Mouse (Mus musculus) bone marrow, adult 2 months (tissue): ENCODE data around the gene Mindy3.

Source experiments
- CTCF ChIP-seq: fragments of 200-500 bp; IDR thresholded peaks from 2 replicates; pipeline ENCODE4 v1.5.1; 2011; ENCODE audit warnings: low read length, control low read depth; ENCODE audit not compliant: control insufficient read depth, insufficient read depth
- POLR2A ChIP-seq: fragments of 200-500 bp; IDR thresholded peaks from 2 replicates; pipeline ENCODE4 v1.6.1; 2011; ENCODE audit warnings: low read depth, mild to moderate bottlenecking, control low read depth, low read length, borderline replicate concordance; ENCODE audit not compliant: control insufficient read depth

DNA sequence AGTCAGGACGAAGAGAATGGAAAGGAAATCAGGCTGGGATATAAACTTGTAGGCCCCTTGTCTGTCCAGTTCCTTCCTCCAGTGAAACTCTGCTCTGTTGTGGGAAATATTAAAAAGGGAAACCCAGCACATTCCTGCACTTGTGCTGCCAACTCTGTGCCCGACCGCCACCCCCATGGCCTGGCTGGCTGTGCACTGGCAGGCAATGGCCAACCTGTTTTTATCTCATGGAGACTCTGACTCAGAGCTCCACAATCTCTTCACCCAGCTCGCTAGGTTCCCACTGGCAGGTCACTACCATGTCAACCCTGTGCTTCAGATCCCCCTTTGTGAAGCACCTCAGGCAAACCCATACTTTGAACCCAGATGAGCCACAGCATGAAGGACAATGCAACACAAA is 98.4 kb downstream of the Mindy3 start:
- TF ChIP-seq CTCF: no peak
- no peak for TF ChIP-seq POLR2A
